Mouse (Mus musculus) c-Kit-positive CD71-positive TER-119-negative erythroid progenitor cells, embryonic 14.5 days (primary cell): ENCODE data around the gene Ppil6.
A peak's percentile ranks its signal among the peaks of the same experiment; 100 is the strongest.

ENCODE experiments used
- DNase-seq: peaks from one replicate; pipeline ENCODE4 v3.0.0-alpha.2; 2013; ENCODE audit warnings: low read depth

Gene Ppil6

GRCm38 (mm10) chr10:41489708-41490517, at the start of gene Ppil6, which contains the start of gene Smpd2:
Gene Ppil6 (plus strand): TSS chr10:41490439.
Gene Smpd2 (minus strand): TSS chr10:41490369.
- DNase-seq, result peak; percentile 85

- no peak for DNase-seq
These were observed 42.0 kb upstream of the Ppil6 start for GRCm38 (mm10) chr10:41448216-41448615.

- DNase-seq, result no peak
These were observed 40.6 kb upstream of the Ppil6 start for GRCm38 (mm10) chr10:41449684-41450083.

GRCm38 (mm10) chr10:41450137-41450670, 40.0 kb upstream of the Ppil6 start, which contains the start of gene Zbtb24:
Gene Zbtb24 (plus strand): TSS chr10:41450383.
- peak; percentile 96 for DNase-seq

- no peak for DNase-seq
These were observed 39.3 kb upstream of the Ppil6 start for GRCm38 (mm10) chr10:41450780-41451522.

- DNase-seq, result no peak
These were observed 38.6 kb upstream of the Ppil6 start for GRCm38 (mm10) chr10:41451656-41452055.

GRCm38 (mm10) chr10:41452791-41453190, 37.4 kb upstream of the Ppil6 start:
- no peak for DNase-seq

GRCm38 (mm10) chr10:41459990-41460389, 30.2 kb upstream of the Ppil6 start:
- DNase-seq, result no peak

GRCm38 (mm10) chr10:41460501-41460900, 29.7 kb upstream of the Ppil6 start:
- DNase-seq, result no peak

GRCm38 (mm10) chr10:41461057-41461722, 29.0 kb upstream of the Ppil6 start:
- DNase-seq, result no peak

- no peak for DNase-seq
These were observed 25.8 kb upstream of the Ppil6 start for GRCm38 (mm10) chr10:41464401-41464955.

GRCm38 (mm10) chr10:41467325-41467724, 22.9 kb upstream of the Ppil6 start:
- no peak for DNase-seq

- no peak for DNase-seq
These were observed 19.5 kb upstream of the Ppil6 start for GRCm38 (mm10) chr10:41470693-41471092.

GRCm38 (mm10) chr10:41472534-41472933, 17.7 kb upstream of the Ppil6 start:
- no peak for DNase-seq

GRCm38 (mm10) chr10:41472962-41473481, 17.2 kb upstream of the Ppil6 start:
- DNase-seq, result no peak

GRCm38 (mm10) chr10:41473782-41474468, 16.3 kb upstream of the Ppil6 start:
- DNase-seq, result no peak

- DNase-seq, result no peak
These were observed 15.3 kb upstream of the Ppil6 start for GRCm38 (mm10) chr10:41474981-41475391.

GRCm38 (mm10) chr10:41476171-41477017, 13.8 kb upstream of the Ppil6 start, which contains the start of gene Mical1:
Gene Mical1 (plus strand): TSS chr10:41476314.
- DNase-seq, result peak; percentile 50

GRCm38 (mm10) chr10:41477018-41477277, 13.3 kb upstream of the Ppil6 start:
- no peak for DNase-seq
